Mouse (Mus musculus) liver, adult 2 months (tissue): ENCODE results near the gene L1cam. TPM values are rescaled to one million over a fixed set of nuclear protein-coding genes. Genes with fewer than 3 reads are reported as not detected.

Experiments used
- DNase-seq: peaks from one replicate; pipeline ENCODE4 v3.0.0-alpha.2; 2011; ENCODE audit warnings: low read depth, low spot score; ENCODE audit errors: extremely low read depth
- H3K27ac ChIP-seq: fragments of 200-500 bp; replicated peaks from 2 replicates; pipeline ENCODE4 v1.5.1; 2012; ENCODE audit warnings: low read depth, mild to moderate bottlenecking, control low read depth, inconsistent platforms, low read length; ENCODE audit not compliant: insufficient read depth
- H3K27me3 ChIP-seq: fragments of 200-500 bp; 2 replicates; pipeline ENCODE4 v1.6.1; 2012; ENCODE audit warnings: mild to moderate bottlenecking, moderate library complexity, low read length, inconsistent platforms; ENCODE audit not compliant: control insufficient read depth, insufficient read depth
- H3K36me3 ChIP-seq: fragments of 200-500 bp; 2 replicates; pipeline ENCODE4 v1.6.1; 2012; ENCODE audit warnings: low read length, inconsistent platforms; ENCODE audit not compliant: control insufficient read depth, insufficient read depth
- H3K4me1 ChIP-seq: fragments of 200-500 bp; 2 replicates; pipeline ENCODE4 v1.6.1; 2011; ENCODE audit warnings: low read length; ENCODE audit not compliant: control insufficient read depth, insufficient read depth
- H3K4me3 ChIP-seq: fragments of 200-500 bp; 2 replicates; pipeline ENCODE4 v1.5.1; 2011; ENCODE audit warnings: low read depth, mild to moderate bottlenecking, control low read depth, low read length, moderate library complexity; ENCODE audit not compliant: insufficient read depth
- H3K79me2 ChIP-seq: fragments of 200-500 bp; 2 replicates; pipeline ENCODE4 v1.6.1; 2012; ENCODE audit warnings: inconsistent platforms, mild to moderate bottlenecking, low read length, moderate library complexity; ENCODE audit not compliant: control insufficient read depth, insufficient read depth
- H3K9ac ChIP-seq: fragments of 200-500 bp; 2 replicates; pipeline ENCODE4 v1.6.1; 2012; ENCODE audit warnings: low read depth, mild to moderate bottlenecking, control low read depth, inconsistent platforms, low read length
- CTCF ChIP-seq: fragments of 200-500 bp; IDR thresholded peaks from 2 replicates; pipeline ENCODE4 v1.5.1; 2011; ENCODE audit warnings: low read depth, low read length, control low read depth
- POLR2A ChIP-seq: fragments of 200-500 bp; IDR thresholded peaks from 2 replicates; pipeline ENCODE4 v1.6.1; 2011; ENCODE audit warnings: low read length, control low read depth; ENCODE audit not compliant: insufficient read depth; ENCODE audit errors: extremely low read depth
- WGBS: fragments of 180-500 bp; shearing (Covaris S2); methylation state at CpG from one replicate; pipeline ENCODE4 v1.1.7; 2018; 5-methylcytosine and 5-hydroxymethylcytosine counted together
- polyA plus RNA-seq: library from polyadenylated mRNA; depleted of rRNA; stranded (reverse); fragments of >200 nt; gene quantifications from 2 replicates; pipeline ENCODE4 v1.2.3, GENCODE M21; 2012; rRNA removed
- total RNA-seq: library from RNA; depleted of rRNA; stranded (reverse); fragments of >200 nt; gene quantifications from 2 replicates; pipeline ENCODE4 v1.2.3, GENCODE M21; 2014; rRNA removed

The L1cam gene
- total RNA-seq (0.09 and 0.47 TPM in 2 replicates), polyA plus RNA-seq (0.06 and 0.17 TPM in 2 replicates)

DNA sequence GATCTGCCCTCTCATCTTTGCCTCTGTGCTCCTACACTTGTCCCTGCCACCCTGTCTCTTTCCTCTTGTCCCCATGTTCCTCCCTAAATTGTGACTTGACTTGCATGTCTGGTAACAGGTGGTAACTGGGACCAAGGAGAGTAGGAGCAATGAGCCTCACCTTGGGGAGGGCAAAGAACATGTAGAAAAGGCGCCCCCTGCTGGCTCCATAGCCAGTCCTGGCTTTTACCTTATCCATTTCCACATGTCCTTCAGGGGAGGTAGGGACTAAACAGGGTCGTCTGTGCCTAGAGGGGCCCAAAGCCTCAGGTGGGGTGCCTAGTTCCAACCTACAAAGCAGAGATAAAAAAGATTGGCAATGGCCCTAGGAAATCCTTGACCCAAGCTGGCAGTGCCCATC is at the start of gene L1cam:
L1cam (minus strand) TSS at position 387 of the 400 bp plus-strand sequence.
- no peak within 1 kb of the TSS for H3K4me3 ChIP-seq
- TF ChIP-seq POLR2A: no peak
- peak; percentile 53; the same call in 1 of the 2 replicates for TF ChIP-seq CTCF
- no peak within 1 kb of the TSS for H3K9ac ChIP-seq
- H3K27me3 ChIP-seq: no peaks in the 10 kb centered on the region
- no peaks in the 10 kb centered on the region for H3K36me3 ChIP-seq
- no peaks in the 10 kb centered on the region for H3K4me1 ChIP-seq
- no peaks in the 10 kb centered on the region for H3K79me2 ChIP-seq
- peak; percentile 19 for DNase-seq
- no peak within 1 kb of the TSS for H3K27ac ChIP-seq
- WGBS: 20% methylated on average over 2 of the region's 2 CpGs

GRCm38 (mm10) chrX:73942294-73942693 is 46.4 kb upstream of the L1cam start:
- no peak overlapping the region for H3K9ac ChIP-seq

DNA sequence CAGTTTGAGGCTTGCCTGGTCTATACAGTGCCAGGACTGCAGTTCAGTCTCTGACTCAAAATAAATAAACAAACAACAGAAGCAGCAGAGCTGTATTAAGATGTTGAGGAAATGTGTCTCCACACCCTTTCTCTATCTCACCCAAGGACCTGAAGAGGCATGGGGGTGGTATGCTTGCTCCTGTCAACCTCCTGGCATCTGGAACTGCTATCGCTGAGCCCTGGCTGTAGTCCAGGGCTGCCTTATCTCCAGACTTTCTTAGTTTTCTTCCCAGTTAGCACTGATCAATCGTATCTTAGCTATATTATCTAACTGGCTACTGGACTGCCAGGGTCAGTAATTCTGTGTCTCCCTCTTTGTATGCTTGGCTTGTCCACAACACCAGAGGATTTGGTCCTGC is 46.0 kb upstream of the L1cam start:
- H3K79me2 ChIP-seq: no peaks in the 10 kb centered on the region
- TF ChIP-seq CTCF: no peak
- no peak for TF ChIP-seq POLR2A
- no peaks in the 10 kb centered on the region for H3K27me3 ChIP-seq
- H3K4me3 ChIP-seq: no peak overlapping the region
- H3K27ac ChIP-seq: no peak overlapping the region
- H3K4me1 ChIP-seq: no peaks in the 10 kb centered on the region
- H3K9ac ChIP-seq: no peak overlapping the region
- peaks cover 30% of the 10 kb centered on the region for H3K36me3 ChIP-seq
- 45% methylated on average over 2 of the region's 2 CpGs for WGBS
- no peak for DNase-seq

More at GRCm38 (mm10) chrX:73942294-73942693, 46.4 kb upstream of the L1cam start:
- Histone ChIP-seq H3K27me3 (no peaks in the 10 kb centered on the region), H3K36me3 (peaks cover 30% of the 10 kb centered on the region), H3K79me2 (no peaks in the 10 kb centered on the region), H3K27ac (no peak overlapping the region), H3K4me3 (no peak overlapping the region), H3K4me1 (no peaks in the 10 kb centered on the region)
- 74% methylated on average over 2 of the region's 2 CpGs for WGBS
- no peak for TF ChIP-seq CTCF
- TF ChIP-seq POLR2A: no peak
- no peak for DNase-seq

DNA sequence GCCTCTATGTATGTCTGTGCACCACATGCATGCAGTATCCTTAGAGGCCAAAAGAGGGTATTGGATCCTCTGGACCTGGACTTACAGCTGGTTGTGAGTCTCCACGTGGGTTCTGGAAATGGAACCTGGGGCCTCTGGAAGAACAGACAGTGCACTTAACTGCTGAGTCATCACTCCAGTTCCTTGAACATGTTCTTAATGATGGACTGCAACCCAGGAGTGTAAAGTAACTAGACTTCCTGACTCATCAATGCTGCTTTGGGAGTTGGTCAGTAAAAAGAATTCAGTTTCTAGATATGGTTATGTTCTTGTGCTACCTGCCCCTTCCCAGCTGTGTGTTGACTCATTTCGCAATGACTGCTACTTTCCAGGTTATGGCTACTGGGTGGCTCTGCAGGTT is 36.0 kb upstream of the L1cam start:
- WGBS: 51% methylated on average over 2 of the region's 2 CpGs
- Histone ChIP-seq H3K27ac (no peak overlapping the region), H3K4me1 (no peaks in the 10 kb centered on the region), H3K27me3 (no peaks in the 10 kb centered on the region), H3K4me3 (no peak overlapping the region), H3K79me2 (no peaks in the 10 kb centered on the region), H3K9ac (no peak overlapping the region), H3K36me3 (no peaks in the 10 kb centered on the region)
- TF ChIP-seq CTCF (no peak), POLR2A (no peak)
- DNase-seq: no peak

DNA sequence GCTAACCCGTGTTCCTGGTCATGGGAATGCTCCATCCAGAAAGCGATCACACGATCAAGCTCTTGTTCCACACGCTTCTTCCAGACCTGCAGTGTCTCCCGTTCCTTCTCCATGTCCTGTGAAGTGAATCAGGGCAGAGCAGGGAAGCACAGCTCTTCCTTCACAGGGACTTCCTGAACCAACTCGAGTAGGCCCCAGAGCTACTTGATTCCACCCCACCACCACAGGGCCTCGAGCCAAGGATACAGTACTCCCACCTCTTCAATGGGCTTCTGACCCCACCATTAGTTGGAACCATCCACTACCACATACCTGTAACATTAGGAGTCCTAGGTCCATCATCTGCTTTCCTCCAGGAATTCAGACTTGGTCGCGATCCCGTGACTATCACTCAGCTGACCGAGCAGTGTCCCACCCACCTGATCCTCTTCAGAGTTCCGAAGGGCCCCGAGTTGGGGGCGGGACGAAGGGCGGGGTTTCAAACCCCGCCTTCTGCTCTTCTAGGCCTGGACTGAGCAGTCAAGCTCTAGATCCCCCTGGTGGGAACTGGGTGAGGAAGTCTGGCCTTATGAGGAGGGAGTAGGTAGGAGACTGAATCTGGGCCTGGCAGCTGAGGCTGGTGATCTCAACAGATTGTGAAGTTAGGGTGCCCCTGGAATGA is 34.6 kb upstream of the L1cam start, which contains the start of gene Renbp:
Renbp (minus strand) TSS at position 449 of the 661 bp plus-strand sequence.
- Histone ChIP-seq H3K27me3 (no peaks in the 10 kb centered on the region), H3K36me3 (no peaks in the 10 kb centered on the region), H3K4me1 (no peaks in the 10 kb centered on the region), H3K79me2 (no peaks in the 10 kb centered on the region), H3K4me3 (peak within 1 kb of the TSS; percentile 50), H3K9ac (peak within 1 kb of the TSS; percentile 58), H3K27ac (0 out of 2 replicates have a peak within 1 kb of the TSS, but pooled peaks have one; percentile 33)
- DNase-seq: peak; percentile 30
- 31% methylated on average over 17 of the region's 17 CpGs for WGBS
- TF ChIP-seq POLR2A (no peak), CTCF (no peak)

GRCm38 (mm10) chrX:73922550-73922882 is 26.6 kb upstream of the L1cam start:
- no peak for DNase-seq
- Histone ChIP-seq H3K9ac (peak overlapping the region; percentile 63; the same call in 1 of the 2 replicates), H3K27me3 (no peaks in the 10 kb centered on the region), H3K27ac (no peak overlapping the region), H3K79me2 (no peaks in the 10 kb centered on the region), H3K4me3 (peak overlapping the region; percentile 87; the same call in 1 of the 2 replicates), H3K36me3 (peaks cover 7% of the 10 kb centered on the region; the same call in 1 of the 2 replicates), H3K4me1 (peaks cover 4% of the 10 kb centered on the region; the same call in 1 of the 2 replicates)
- TF ChIP-seq CTCF (no peak), POLR2A (no peak)
- 70% methylated on average over 8 of the region's 8 CpGs for WGBS
